Mouse (Mus musculus) heart, embryonic 12.5 days (tissue): Measurements from ENCODE around the gene Tmem273. TPM values are rescaled to one million over a fixed set of nuclear protein-coding genes. Genes with fewer than 3 reads are reported as not detected.

ENCODE experiments used
- ATAC-seq: fragments of 200-750 bp; cut with Nextera tagmentation; 2 replicates; pipeline ENCODE4 v1.8.0; 2017; ENCODE audit warnings: moderate TSS enrichment, moderate library complexity; ENCODE audit not compliant: insufficient number of reproducible peaks, low FRiP score
- H3K27ac ChIP-seq: fragments of 300-500 bp; sonication (generic); 2 replicates; pipeline ENCODE4 v1.5.1; 2016; ENCODE audit warnings: mild to moderate bottlenecking, moderate library complexity; ENCODE audit not compliant: poor library complexity, severe bottlenecking
- H3K27me3 ChIP-seq: fragments of 300-500 bp; sonication (generic); replicated peaks from 2 replicates; pipeline ENCODE4 v1.6.1; 2016; ENCODE audit warnings: mild to moderate bottlenecking, moderate library complexity
- H3K36me3 ChIP-seq: fragments of 300-500 bp; sonication (generic); 2 replicates; pipeline ENCODE4 v1.6.1; 2016; ENCODE audit warnings: mild to moderate bottlenecking, moderate library complexity
- H3K4me1 ChIP-seq: fragments of 300-500 bp; sonication (generic); replicated peaks from 2 replicates; pipeline ENCODE4 v1.6.1; 2016; ENCODE audit warnings: mild to moderate bottlenecking
- H3K4me2 ChIP-seq: fragments of 300-500 bp; sonication (generic); 2 replicates; pipeline ENCODE4 v1.6.1; 2016; ENCODE audit warnings: mild to moderate bottlenecking, moderate library complexity
- H3K4me3 ChIP-seq: fragments of 300-500 bp; sonication (generic); 2 replicates; pipeline ENCODE4 v1.5.1; 2016; ENCODE audit warnings: mild to moderate bottlenecking
- H3K9ac ChIP-seq: fragments of 300-500 bp; sonication (generic); 2 replicates; pipeline ENCODE4 v1.6.1; 2016; ENCODE audit warnings: mild to moderate bottlenecking, moderate library complexity
- H3K9me3 ChIP-seq: fragments of 300-500 bp; sonication (generic); replicated peaks from 2 replicates; pipeline ENCODE4 v1.6.1; 2016; ENCODE audit warnings: mild to moderate bottlenecking, moderate library complexity
- whole genome bisulfite sequencing: fragments of 180-500 bp; shearing (Covaris S2); methylation state at CpG from one replicate; pipeline ENCODE4 v1.1.7; 2016; 5-methylcytosine and 5-hydroxymethylcytosine counted together
- polyA plus RNA-seq: library from polyadenylated mRNA; unstranded; fragments of >200 nt; fragmentation: Nextera tagmentation; extraction: Ambion mirVana; gene quantifications from 2 replicates; pipeline ENCODE4 v1.2.1, GENCODE M21; 2016

Tmem273 gene
- polyA plus RNA-seq, 1 experiment from 2014 or later, result 0.92 TPM

DNA sequence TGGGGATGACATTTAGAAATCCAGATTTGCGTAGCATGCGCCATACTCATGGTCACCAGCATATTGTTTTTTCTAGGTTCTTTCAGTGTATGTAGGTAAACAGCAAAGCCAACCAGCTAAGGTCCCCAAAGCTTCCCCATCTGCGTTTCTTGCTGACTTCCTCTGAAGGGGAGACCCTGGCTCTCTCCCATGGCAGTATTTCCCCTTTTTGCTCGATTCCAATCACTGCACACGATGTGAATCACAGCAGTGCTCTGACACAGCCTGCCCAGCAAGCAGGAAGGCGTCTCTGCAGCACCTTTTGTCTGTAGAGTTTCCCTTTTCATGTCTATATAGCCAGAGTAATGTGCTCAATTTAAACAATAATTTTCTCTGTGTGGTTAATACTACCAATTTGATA is 26.7 kb downstream of the Tmem273 start:
- no peak overlapping the region for H3K4me3 ChIP-seq
- 0 out of 2 replicates have a peak, but pooled peaks cover 9% of the 10 kb centered on the region for H3K27me3 ChIP-seq
- H3K4me1 ChIP-seq, result peaks cover 26% of the 10 kb centered on the region
- H3K9me3 ChIP-seq, result no peaks in the 10 kb centered on the region
- H3K9ac ChIP-seq, result no peak overlapping the region
- no peak overlapping the region for H3K27ac ChIP-seq
- 69% methylated on average over 6 of the region's 6 CpGs for WGBS
- no peak overlapping the region for H3K4me2 ChIP-seq
- no peaks in the 10 kb centered on the region for H3K36me3 ChIP-seq
- no peak for ATAC-seq

- H3K4me1 ChIP-seq, result peaks cover 45% of the 10 kb centered on the region
These were observed 29.2 kb downstream of the Tmem273 start for GRCm38 (mm10) chr14:32814961-32815360.

DNA sequence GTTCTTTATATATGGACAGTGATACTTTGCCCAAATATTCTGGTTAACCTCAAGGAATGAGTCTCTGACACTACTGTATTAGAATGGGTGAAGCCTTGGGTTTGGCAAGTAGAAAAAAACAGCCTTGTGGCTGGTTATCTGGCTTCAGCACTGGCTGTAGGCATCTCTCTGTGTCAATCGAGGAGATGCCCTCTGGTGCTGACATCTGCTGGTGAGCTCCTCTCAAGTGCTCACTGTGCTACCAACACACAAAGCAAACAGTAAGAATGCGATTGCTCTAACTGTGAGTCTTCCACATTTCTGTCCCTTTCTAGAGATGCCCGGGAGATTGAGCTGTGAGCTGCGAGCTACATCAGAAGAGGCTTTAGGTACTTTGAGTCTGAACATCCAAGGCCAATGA is 30.8 kb downstream of the Tmem273 start:
- peaks cover 45% of the 10 kb centered on the region for H3K4me1 ChIP-seq
- no peak overlapping the region for H3K4me3 ChIP-seq
- no peak overlapping the region for H3K27ac ChIP-seq
- H3K36me3 ChIP-seq, result no peaks in the 10 kb centered on the region
- H3K27me3 ChIP-seq, result 0 out of 2 replicates have a peak, but pooled peaks cover 3% of the 10 kb centered on the region
- ATAC-seq, result no peak
- H3K4me2 ChIP-seq, result no peak overlapping the region
- 60% methylated on average over 4 of the region's 4 CpGs for WGBS
- no peak overlapping the region for H3K9ac ChIP-seq
- no peaks in the 10 kb centered on the region for H3K9me3 ChIP-seq

More at GRCm38 (mm10) chr14:32814961-32815360, 29.2 kb downstream of the Tmem273 start:
- WGBS, result 46% methylated on average over 4 of the region's 4 CpGs
- no peak overlapping the region for H3K9ac ChIP-seq
- ATAC-seq, result no peak
- no peaks in the 10 kb centered on the region for H3K36me3 ChIP-seq
- H3K4me3 ChIP-seq, result no peak overlapping the region
- no peak overlapping the region for H3K27ac ChIP-seq
- H3K4me2 ChIP-seq, result no peak overlapping the region
- H3K27me3 ChIP-seq, result 0 out of 2 replicates have a peak, but pooled peaks cover 3% of the 10 kb centered on the region
- no peaks in the 10 kb centered on the region for H3K9me3 ChIP-seq

GRCm38 (mm10) chr14:32817258-32817657 is 31.5 kb downstream of the Tmem273 start:
- peaks cover 45% of the 10 kb centered on the region for H3K4me1 ChIP-seq
- WGBS, result 25% methylated on average over 7 of the region's 7 CpGs
- peak overlapping the region; percentile 48; the same call in 1 of the 2 replicates for H3K27ac ChIP-seq
- no peaks in the 10 kb centered on the region for H3K9me3 ChIP-seq
- H3K36me3 ChIP-seq, result no peaks in the 10 kb centered on the region
- ATAC-seq, result peak; percentile 43; the same call in 1 of the 2 replicates
- H3K9ac ChIP-seq, result no peak overlapping the region
- no peak overlapping the region for H3K4me3 ChIP-seq
- no peak overlapping the region for H3K4me2 ChIP-seq
- H3K27me3 ChIP-seq, result 0 out of 2 replicates have a peak, but pooled peaks cover 3% of the 10 kb centered on the region

DNA sequence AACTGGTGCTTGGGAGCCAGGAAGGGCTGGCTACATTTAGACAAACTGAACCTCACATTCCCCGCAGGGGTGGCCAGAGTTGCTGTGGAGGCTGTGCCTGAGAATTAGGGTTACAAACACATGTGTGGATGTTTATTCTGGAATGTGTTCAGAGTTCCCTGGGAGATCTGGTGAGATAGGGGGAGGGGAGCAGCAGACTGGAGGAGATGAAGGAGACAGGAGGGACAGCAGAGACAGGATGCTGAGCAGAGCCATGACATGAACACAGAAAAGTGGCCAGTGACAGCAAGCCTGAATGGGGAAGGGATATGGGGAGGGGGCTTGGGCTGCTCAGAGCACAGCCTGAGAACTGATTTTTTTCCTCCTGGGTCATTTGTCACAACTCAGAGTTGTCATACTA is 33.5 kb downstream of the Tmem273 start:
- Histone ChIP-seq H3K4me2 (no peak overlapping the region), H3K36me3 (no peaks in the 10 kb centered on the region), H3K27me3 (0 out of 2 replicates have a peak, but pooled peaks cover 3% of the 10 kb centered on the region), H3K4me3 (no peak overlapping the region), H3K27ac (no peak overlapping the region), H3K9me3 (no peaks in the 10 kb centered on the region), H3K4me1 (peaks cover 48% of the 10 kb centered on the region), H3K9ac (no peak overlapping the region)
- ATAC-seq, result no peak
- 53% methylated on average over 1 of the region's 1 CpGs for WGBS

GRCm38 (mm10) chr14:32822812-32823211 is 37.0 kb downstream of the Tmem273 start:
- no peaks in the 10 kb centered on the region for H3K27me3 ChIP-seq
- H3K4me1 ChIP-seq, result peaks cover 34% of the 10 kb centered on the region
- ATAC-seq, result no peak
- no peak overlapping the region for H3K4me2 ChIP-seq
- H3K9me3 ChIP-seq, result no peaks in the 10 kb centered on the region
- H3K27ac ChIP-seq, result no peak overlapping the region
- no peaks in the 10 kb centered on the region for H3K36me3 ChIP-seq
- WGBS, result 75% methylated on average over 4 of the region's 4 CpGs
- H3K4me3 ChIP-seq, result no peak overlapping the region
- no peak overlapping the region for H3K9ac ChIP-seq

DNA sequence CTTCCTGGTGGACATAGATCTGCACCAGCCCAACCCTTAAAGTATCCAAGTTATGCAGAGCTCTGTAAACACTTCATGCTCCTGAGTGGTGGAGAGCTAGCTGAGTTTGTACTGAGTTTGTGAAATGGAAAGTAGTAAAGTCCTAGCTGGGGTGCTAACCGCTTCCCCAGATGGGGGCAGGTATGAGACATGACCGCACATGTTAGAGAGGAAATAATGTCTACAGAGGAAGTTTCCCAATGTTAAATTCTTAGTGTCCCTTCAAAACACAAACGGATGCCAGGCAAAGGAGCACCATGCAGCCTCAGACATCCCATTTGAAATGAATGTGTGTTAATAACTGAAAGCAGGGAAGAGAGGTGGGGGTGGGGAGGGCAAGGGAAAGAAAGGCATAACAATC is 38.1 kb downstream of the Tmem273 start:
- Histone ChIP-seq H3K9ac (no peak overlapping the region), H3K27ac (no peak overlapping the region), H3K4me3 (no peak overlapping the region), H3K4me2 (no peak overlapping the region), H3K4me1 (peaks cover 35% of the 10 kb centered on the region), H3K36me3 (no peaks in the 10 kb centered on the region), H3K9me3 (no peaks in the 10 kb centered on the region), H3K27me3 (no peaks in the 10 kb centered on the region)
- ATAC-seq, result no peak
- WGBS, result 80% methylated on average over 3 of the region's 3 CpGs

DNA sequence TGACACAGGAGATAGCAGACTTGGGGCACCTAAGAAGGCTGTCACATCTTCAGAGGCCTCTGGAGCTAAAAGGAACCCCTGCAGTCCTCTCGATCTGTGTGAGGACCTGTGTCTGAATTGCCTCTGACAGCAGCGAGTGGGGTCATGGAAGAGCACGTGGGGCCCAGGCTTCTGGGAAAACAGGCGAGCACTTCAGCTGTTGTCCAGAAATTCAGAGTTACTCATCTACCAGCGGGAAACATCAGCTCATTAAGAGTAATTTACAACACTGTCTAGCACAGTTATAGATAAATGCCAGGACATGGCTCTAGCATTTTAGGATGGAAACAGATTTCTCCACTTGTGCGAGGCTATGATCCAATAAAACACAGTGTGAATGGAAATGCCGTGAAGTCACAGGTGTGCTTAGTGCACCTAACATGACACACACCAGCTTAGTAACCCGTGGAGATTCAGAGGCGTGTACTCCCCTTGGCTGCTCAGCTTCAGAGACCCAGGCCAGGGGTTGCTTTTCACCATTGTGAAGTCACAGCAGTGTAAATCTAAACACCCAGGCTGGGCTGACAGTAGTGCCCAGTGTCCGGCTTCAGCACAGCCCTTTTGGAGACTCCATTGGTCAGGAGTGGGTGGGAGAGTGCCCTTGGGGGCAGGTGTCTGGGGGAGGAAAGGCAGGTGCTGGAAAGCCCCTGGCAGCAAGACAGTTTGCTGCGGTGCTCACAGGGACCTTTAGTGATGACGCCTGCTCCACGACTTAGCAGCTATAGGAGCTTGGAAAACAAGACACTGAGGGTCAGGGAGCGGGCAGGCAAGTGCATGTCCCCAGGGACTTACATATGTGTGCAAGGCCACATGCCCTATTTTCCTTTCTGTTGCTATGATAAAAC is 38.7 kb downstream of the Tmem273 start:
- Histone ChIP-seq H3K4me1 (peaks cover 29% of the 10 kb centered on the region), H3K27ac (no peak overlapping the region)

DNA sequence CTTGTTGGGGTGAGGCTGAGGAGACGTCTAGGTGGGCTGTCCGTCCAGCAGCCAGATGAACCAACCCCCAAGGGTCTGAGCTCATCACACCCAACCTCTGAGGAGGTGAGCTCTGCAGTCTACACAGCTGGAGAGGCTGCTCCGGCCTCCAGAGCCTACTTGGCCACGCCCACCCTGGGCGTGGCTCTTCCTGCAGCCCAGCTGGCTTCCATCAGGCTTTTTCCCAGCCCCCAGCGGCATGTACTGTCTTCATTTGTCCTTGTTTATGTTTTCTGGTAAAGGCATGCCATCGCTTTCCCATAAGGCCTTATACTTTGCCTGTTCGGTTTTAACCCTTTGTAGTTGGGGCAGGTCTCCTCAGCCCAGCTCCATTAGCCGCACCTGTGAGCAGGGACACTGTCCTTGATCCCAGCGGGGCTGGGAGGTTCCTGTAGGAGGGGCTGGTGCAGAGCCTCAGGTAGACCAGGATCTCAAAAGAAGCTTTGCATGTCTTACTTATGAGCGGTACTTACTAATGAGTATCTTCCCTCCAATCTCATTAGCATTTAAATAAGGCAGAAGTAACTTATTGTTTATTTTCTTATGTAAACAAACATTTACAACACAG is 39.8 kb downstream of the Tmem273 start:
- Histone ChIP-seq H3K4me1 (peaks cover 26% of the 10 kb centered on the region), H3K4me3 (no peak overlapping the region), H3K9me3 (peaks cover 9% of the 10 kb centered on the region), H3K9ac (no peak overlapping the region), H3K36me3 (no peaks in the 10 kb centered on the region), H3K27me3 (no peaks in the 10 kb centered on the region), H3K4me2 (peak overlapping the region; percentile 46), H3K27ac (no peak overlapping the region)
- WGBS, result 7% methylated on average over 11 of the region's 11 CpGs
- peak; percentile 78 for ATAC-seq

More for the DNA sequence above, 38.7 kb downstream of the Tmem273 start:
- ATAC-seq, result no peak
- H3K9me3 ChIP-seq, result no peaks in the 10 kb centered on the region
- no peaks in the 10 kb centered on the region for H3K27me3 ChIP-seq
- H3K4me3 ChIP-seq, result no peak overlapping the region
- no peaks in the 10 kb centered on the region for H3K36me3 ChIP-seq
- no peak overlapping the region for H3K9ac ChIP-seq
- WGBS, result 62% methylated on average over 14 of the region's 14 CpGs
- no peak overlapping the region for H3K4me2 ChIP-seq

GRCm38 (mm10) chr14:32827165-32827564 is 41.4 kb downstream of the Tmem273 start:
- Histone ChIP-seq H3K36me3 (no peaks in the 10 kb centered on the region), H3K27ac (no peak overlapping the region), H3K9me3 (peaks cover 10% of the 10 kb centered on the region), H3K4me1 (peaks cover 26% of the 10 kb centered on the region), H3K27me3 (no peaks in the 10 kb centered on the region), H3K9ac (no peak overlapping the region), H3K4me2 (no peak overlapping the region), H3K4me3 (no peak overlapping the region)
- WGBS, result 65% methylated on average over 4 of the region's 4 CpGs
- ATAC-seq, result no peak

GRCm38 (mm10) chr14:32827994-32828650 is 42.4 kb downstream of the Tmem273 start:
- Histone ChIP-seq H3K4me3 (no peak overlapping the region), H3K36me3 (no peaks in the 10 kb centered on the region), H3K27ac (no peak overlapping the region), H3K4me1 (peaks cover 26% of the 10 kb centered on the region), H3K27me3 (no peaks in the 10 kb centered on the region), H3K4me2 (no peak overlapping the region), H3K9me3 (peaks cover 10% of the 10 kb centered on the region), H3K9ac (no peak overlapping the region)
- WGBS, result 52% methylated on average over 6 of the region's 6 CpGs
- ATAC-seq, result no peak
